Mouse (Mus musculus): ENCODE measurements around the gene Ankrd33.
A peak's percentile ranks its signal among the peaks of the same experiment; 100 is the strongest.
"Not testable (repeated sequence)": the region's sequence is repeated elsewhere in the genome, so short reads cannot be mapped to it uniquely, and the experiment has no call there.

Gene Ankrd33

DNA sequence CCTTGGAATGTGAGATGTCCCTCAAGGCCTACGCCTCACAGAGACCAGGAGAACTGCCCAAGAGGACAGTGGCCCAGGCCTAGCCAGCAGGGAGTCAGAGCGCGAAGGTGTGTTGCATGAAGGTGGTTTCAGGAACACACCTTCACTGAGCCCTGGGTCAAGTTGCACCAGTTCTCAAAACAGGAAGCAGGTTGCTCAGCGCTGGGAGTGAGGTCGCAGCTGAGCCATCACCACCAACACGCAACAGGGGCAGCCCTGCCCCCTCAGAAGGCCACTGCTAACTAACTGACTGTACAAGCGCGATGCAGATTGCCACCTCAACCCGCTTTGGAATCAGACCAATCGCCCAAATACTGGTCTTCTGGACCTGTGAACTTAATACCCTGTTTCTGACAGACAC lies 31.1 kb upstream of the Ankrd33 start:
- DNase-seq (ENCODE audit: inconsistent age in 2 of 2, low spot score in 1 of 2), result no peak

DNA sequence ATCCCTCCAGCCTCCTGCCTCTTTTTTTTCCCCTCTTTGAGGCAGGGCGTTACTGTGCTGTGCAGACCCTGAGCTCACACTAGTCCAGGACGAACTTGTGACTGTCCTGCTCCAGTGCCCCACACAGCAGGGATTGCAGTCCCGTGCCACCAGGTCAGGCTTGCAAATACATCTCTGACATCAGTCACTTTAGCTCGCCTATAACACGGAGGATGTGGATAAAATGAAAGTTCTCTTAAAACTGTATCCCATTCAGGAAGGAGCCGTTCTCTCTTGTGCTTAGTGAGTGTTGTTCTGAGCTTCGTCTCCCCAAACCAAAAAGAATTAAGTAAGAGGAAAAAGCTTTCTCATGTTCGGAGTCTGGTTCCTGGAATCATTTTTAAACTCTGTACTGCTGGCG lies 29.1 kb upstream of the Ankrd33 start:
- DNase-seq (ENCODE audit: inconsistent age in 2 of 2, low spot score in 1 of 2), result no peak

DNA sequence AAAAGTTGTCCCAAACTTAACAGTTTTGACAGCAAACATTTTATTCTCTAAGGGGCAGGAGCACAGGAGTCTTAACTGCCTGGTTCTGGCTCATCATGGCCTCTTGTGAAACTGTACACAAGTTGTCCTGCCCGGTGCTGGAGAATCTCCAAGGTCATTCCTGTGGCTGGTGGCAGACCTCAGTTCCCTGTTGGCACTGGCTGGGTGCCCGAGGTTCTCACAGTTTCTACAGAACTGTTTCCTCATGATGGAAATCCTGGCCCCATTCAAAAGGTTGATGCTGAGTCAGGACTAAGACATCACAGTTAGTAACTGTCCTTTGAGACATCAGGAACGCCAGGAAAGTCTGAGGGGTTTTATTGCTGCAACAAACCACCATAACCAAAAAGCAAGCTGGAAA lies 28.6 kb upstream of the Ankrd33 start:
- peak; percentile 93 to 95 for DNase-seq (ENCODE audit: inconsistent age in 2 of 2, low spot score in 1 of 2)

DNA sequence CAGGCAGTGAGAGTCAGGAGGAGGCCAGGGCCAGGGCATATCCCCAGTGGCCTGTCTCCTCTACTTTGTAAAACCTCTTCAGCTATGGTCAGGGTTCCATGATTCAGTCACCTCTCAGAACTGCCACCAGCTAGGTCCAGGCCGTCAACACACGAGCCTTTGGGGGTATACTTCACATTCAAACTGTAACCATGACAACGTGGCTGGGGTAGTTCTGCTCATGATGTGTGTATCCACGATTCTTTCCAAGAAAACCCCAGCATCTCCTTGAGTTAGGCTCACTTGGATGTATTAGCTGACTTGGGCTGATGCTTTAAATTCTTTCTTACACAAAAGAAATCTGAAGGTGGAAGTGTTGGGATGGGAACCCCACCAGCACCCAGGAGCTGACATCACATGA lies 27.3 kb upstream of the Ankrd33 start:
- no peak for DNase-seq (ENCODE audit: inconsistent age in 2 of 2, low spot score in 1 of 2)

DNA sequence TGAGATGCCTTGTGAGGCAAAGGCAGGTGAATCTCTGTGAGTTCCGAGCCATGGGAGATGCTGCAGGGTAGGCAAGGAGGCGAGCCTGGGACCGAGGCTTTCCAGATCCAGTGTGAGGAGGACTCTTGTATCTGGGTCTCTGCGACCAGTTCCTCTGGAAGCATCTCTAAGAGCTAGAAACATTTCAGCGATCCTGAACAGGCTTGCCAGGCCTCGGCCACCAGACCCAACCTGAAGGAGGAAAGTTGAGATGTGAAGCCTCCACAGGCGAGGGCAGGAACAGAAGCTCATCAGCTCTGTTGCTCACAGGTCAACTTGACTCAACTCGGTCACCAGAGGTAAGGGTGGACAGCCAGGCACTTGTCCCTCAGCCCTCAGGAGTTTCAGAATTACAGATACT lies 24.0 kb upstream of the Ankrd33 start:
- no peak for DNase-seq (ENCODE audit: inconsistent age in 2 of 2, low spot score in 1 of 2)

DNA sequence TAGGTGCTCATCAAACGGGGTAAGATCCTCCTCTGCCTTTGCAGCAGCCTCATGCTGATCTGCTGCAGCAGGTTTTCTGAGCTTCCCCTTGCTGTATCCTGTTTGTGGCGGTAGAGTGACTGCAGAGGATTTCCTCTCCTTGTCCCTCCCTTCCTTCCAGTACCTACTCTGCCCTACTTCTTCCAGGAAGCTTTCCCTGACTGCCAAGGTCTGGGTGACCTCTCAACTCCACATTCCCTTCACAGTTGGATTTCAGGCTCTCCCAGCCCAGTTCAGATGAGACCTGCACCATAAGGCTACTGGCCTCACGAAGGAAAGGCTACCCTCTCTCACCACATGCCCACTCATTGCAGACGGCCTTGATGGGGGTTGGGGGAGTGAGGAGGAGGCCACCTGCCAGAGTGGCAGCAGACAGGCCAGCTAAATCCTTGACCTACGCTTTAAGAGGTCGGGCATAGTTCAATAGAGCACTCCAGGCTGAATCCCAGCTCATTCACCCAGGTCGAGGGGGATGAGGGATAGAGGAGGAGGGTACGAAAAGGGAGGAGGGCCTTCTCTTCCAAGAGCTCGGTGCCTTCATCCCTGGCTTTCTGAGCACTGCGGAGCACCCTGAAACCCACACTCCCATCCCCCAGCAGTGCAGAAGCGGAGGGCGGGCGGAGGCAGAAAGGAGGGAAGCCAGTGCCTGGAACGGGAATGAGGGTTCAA lies 23.3 kb upstream of the Ankrd33 start:
- DNase-seq (ENCODE audit: inconsistent age in 2 of 2, low spot score in 1 of 2), result no peak

DNA sequence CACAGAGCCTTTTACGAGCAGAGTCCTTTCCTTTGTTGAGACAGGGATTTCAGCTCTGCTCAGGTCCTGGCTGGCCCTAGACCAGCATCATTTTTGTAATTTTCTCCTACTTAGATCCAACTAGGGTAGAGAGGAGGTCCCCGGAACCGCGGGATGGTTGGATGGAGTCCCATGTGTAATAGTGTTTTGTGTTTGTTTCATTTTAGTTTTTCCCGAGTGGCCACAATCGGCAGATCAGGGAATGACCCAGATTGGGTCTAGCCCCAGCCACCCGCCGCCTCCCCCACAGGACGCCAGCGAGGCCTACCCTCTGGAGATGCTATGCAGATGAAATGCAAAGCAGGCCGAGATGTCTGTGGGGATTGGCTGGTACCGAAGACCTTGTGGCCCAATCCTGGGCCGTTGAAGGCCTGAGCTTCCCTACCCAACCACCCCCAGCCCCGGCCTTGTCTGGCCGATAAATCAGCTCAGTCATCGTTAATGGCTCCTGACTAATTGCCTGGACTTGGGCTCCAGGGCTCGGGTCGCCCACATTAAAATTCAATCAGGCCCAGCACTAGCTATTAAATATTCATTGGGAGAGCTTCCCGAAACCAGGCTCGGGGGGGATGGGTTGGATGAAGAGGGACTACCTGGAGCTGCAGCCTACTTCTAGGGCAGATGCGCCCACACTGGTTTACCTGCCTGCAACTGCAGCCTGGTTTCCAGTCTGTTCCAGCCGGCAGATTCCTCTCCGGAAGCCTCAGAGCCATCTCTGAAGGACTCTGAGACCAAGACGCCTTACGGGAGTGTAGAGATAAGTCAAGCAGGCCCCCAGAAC lies 22.5 kb upstream of the Ankrd33 start:
- DNase-seq (ENCODE audit: inconsistent age in 2 of 2, low spot score in 1 of 2), result peak in 1 of 2 experiments; percentile 77

DNA sequence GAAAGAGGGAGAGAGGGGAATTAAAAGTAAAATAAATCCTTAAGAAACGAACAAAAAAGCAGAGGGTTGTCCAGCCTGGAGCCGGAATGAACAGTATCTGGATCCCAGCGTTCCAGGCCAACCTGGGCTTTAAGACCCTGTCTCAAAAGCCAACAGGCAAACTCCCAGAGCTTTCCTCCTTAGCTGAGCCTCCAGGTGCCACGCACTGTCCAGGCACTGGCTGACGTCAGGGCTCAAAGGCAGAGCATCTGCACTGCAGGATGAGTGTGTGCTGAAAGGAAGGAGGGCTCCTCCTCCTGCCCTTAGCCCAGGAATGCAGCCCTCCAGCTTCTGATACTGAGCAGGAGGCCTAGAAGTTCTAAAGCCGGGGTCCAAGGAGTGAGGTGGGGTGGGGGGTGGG lies 21.6 kb upstream of the Ankrd33 start:
- DNase-seq (ENCODE audit: inconsistent age in 2 of 2, low spot score in 1 of 2), result no peak

DNA sequence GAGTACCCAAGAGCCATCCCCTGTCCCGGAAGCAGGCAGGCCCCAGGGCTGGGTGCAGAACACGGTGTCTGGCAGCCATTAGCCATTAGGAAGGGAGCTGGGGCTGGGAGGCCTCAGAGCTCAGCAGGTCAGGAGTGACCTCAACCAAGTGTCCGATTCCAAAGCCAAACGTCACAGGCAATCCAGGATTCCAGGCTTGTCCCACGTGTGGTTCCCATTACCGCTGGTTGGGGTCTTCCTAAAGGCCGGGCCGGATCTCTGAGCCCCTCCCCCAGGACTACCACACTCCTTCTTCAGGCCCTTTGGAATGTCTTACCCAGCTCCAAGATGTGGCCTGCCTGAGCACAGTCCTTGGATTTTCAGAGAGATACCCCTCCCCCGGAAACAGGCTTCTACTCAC lies 20.6 kb upstream of the Ankrd33 start:
- DNase-seq (ENCODE audit: inconsistent age in 2 of 2, low spot score in 1 of 2), result no peak

DNA sequence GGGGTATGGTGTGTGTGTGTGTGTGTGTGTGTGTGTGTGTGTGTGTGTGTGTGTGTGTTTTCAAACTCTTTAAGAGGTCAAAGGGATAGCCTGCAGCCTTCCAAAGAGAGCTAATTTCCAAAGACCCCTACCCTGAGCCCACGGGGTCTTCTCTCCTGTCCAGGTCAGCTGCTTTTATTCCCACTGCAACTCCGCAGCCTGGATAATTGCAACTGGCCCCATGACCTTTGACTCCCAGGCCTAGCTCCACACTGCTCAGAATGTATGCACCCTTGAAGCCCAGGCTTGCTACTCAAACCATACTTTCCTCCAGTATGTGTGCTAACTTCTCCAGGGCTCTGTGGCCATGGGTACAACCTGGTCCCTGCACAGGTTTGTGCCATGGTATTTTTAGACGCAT lies 20.2 kb upstream of the Ankrd33 start:
- no peak for DNase-seq (ENCODE audit: inconsistent age in 2 of 2, low spot score in 1 of 2)

DNA sequence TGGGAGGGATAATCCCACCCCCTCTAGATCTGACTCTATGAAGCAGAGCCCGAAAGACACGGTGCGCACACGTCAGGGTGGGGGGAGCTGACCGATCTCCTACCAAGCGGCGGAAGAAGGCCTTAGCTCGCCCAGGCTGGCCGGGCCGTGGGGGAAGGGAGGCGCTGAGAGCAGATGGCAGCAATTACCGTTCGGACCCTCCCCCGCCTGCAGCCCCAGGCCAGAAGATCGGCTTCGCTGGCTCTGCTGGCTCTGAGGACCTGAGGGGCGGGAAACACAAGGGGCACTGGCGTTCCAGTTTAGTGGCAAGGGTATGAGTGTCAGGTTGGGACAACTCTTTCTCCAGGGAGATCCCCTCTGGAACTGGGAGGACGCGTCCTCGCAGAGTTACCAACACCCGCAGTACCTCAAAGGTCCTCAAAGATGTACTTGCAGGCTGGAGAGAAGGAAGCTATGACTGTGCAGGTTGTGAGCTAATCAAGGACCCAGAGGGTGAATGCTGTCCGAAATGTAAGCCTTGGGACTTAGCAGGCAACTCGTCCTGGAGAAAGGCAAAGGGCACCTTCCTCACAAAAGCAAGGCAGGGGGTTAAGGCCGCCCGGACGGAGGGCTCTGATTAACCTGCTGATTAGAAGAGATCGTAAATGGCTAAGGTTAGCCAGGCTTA lies 17.4 kb upstream of the Ankrd33 start:
- peak in 1 of 2 experiments; percentile 68 for DNase-seq (ENCODE audit: inconsistent age in 2 of 2, low spot score in 1 of 2)

DNA sequence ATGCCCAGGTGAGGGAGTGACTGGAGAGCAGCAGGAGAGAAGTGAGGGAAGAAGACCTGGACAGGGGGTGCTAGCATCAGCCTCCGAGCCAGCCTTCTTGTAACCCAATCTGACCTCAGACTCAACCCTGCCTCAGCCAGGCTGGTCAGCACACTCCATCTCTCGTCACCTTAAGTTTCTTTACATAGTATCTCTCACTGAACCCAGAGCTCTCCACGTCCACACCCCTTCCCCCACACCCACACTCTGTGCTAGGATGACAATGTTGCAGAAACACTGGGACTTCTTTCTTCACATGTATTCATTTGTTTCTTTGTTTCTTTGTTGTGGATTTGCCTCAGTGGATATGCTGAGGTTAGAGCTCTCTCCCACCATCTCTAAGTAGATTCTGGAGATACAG lies 14.6 kb upstream of the Ankrd33 start:
- DNase-seq (ENCODE audit: inconsistent age in 2 of 2, low spot score in 1 of 2), result no peak

DNA sequence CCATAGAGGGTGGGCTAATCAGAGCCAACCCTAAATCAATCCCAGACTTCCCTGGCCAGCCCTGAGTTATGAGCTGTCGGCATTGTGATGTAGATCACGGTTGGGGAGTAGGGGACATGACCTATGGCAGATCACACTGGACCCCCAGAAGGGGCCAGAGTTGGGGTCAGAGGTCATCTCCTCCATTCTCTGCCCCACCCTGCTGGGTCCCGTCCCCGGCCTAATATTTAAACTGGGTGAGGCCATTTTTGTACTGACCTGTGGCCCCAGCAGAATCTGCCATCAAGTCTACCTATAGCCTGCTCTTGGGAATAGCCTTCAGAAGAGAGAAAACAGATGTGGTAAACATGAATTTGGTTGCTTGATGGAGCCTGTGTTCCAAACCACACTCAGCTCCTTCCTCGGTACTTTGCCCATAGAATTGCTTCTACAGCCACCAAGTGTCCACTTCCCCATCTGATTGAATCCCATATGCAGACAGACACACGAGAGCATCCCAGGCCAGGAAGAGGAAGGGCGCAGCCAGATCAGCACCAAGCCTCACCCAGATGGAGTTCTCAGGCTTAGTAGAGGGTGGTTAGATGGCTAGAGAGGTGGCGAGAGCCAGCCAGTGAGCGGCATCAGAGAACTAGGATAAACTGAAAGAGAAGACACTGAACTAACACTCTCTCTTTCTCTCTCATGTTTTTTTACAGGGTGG lies 11.8 kb upstream of the Ankrd33 start:
- DNase-seq (ENCODE audit: inconsistent age in 2 of 2, low spot score in 1 of 2), result no peak

DNA sequence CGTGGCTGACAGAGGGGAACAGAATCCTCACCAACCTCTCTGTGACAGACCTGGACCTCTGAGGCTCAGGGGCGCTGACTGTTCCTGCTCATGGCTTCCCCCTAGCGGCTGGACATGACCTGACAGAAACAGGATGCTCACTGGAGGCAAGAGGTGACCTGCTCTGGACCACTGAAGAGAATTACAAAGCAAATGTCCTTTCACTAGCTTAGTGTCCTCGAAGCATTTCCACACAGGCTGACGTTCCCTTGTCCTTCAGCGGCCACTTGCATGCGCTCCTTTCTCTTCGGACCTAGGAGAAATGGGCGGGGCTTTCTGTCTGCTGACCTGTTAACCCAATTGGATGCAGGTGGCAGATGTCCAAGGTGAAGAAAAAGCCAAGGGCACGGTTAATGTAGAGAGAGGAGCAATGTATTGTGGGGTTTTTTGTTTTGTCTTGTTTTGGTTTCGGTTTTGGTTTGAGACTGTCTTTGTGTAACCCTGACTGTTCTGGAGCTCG lies 10.0 kb upstream of the Ankrd33 start:
- DNase-seq (ENCODE audit: inconsistent age in 2 of 2, low spot score in 1 of 2), result peak; percentile 91 to 97

DNA sequence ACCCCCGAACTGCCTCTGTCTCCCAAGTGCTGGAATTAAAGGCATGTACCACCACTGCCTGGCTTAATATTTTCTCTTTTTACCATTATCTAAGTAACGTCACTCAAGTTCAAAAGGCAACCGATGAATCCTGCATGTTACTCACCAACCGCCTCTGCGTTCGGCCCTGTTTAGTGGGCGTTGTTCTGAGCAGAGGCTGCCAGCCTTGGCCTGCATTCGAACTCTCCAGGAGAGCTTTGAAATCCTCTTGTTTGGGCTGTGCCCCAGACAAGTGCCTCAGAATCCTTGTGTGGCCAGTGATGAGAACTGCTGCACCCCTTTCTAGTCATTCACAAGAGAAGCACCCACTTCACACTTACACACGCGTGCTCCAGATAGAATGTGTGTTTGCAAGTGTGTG lies 9.5 kb upstream of the Ankrd33 start:
- peak in 1 of 2 experiments; percentile 77 for DNase-seq (ENCODE audit: inconsistent age in 2 of 2, low spot score in 1 of 2)

DNA sequence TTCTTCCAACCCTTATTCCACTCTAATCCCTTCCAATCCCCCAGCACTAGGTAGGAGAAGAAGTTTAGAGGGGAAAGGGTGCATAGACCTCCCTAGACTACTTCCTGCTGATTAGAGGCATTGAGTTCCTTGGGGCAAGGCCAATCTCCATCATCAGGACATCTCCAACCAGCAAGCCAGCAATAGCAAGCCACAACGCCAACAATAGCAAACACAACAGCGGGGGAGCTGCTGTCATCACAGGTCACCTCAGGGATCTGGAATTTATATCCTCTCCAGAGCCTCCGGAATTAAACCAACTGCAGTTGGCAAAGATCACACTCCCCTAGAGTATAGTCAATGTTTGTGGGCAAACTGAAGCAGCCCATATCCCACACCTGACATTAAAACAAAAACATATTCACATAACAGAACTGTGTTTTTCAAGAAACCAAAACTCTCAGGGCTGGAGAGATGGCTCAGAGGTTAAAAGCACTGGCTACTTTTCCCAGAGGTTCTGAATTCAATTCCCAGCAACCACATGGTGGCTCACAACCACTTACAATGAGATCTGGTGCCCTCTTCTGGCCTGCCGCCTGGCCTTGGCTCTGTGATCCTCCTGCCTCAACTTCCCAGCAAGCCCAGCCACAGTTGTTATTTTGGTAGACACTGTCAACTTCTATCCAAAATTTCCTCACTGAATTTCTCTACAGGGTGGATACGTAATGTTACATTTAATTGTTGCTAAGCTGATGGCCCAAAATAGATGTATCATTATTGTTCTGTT lies 7.5 kb upstream of the Ankrd33 start:
- no peak for DNase-seq (ENCODE audit: inconsistent age in 2 of 2, low spot score in 1 of 2)

DNA sequence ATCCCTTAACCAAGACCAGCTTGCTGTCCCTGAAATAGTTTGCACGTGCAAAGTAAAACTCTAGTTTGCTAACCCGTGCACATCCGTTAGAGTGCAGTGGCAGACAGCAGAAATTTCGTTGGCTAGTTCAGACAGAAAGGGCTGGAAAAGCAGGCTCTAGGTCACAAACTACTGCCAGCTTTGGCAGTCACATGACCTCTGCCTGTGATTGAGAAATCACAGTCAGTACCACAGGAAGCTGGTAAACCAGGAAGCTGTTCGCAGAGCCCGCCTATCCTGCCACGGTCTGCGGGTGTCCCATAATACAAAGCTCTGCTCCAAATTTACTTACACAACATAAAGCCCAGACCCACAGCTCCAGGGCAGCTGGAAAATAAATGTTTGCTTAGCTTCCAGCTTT lies 2.4 kb upstream of the Ankrd33 start:
- DNase-seq (ENCODE audit: inconsistent age in 2 of 2, low spot score in 1 of 2), result peak; percentile 48 to 84

DNA sequence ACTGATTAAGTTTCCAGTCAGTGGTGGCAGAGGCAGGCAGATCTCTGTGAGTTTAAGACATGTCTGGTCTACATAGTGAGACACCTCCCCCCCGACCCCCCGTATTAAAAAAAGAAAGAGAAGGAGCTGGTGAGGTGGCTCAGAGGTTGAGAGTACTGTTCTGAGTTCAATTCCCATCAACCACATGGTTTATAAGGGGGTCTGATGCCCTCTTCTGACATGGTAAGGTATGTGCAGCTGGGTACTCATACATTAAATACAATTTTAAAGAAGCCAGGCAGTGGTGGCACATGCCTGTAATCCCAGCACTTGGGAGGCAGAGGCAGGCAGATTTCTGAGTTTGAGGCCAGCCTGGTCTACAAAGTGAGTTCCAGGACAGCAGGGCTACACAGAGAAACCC lies 1.8 kb upstream of the Ankrd33 start:
- DNase-seq (ENCODE audit: inconsistent age in 2 of 2, low spot score in 1 of 2), result not testable (repeated sequence)

DNA sequence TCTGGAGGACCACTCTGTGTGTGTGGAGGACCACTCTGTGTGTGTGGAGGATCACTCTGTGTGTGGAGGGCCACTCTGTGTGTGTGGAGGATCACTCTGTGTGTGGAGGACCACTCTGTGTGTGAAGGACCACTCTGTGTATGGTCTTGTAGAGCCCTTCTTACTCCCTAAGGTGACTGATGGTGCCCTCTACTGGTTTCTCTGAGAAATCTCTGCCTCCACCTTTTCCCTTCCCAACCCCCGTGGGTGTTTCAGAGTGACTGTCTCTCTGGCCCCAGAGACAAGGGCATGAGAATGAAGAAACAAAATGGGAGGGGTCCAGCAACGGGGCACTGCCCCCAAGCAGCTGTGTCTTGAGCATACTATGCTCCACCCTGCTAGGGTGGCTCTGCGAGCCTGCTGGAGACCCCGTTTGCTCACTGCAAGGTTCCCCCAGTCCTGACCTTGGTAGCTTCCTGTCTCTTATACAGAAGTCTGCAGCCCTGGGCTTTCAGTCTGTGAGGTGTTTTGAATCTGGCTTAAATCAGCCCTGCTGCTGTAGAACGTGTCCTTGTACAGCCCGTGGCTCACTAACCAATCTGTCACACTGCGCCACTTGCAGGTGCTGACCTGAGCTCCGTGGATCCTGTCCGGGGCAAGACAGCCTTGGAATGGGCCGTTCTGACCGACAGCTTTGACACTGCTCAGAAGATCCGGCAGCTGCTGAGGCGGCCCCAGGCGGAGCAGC lies 3.0 kb downstream of the Ankrd33 start:
- DNase-seq (ENCODE audit: inconsistent age in 2 of 2, low spot score in 1 of 2), result peak in 1 of 2 experiments; percentile 89

Data from adrenal gland, adult (tissue).